Mouse (Mus musculus): Measurements from ENCODE around the gene Parm1.

- TF ChIP-seq CTCF (conservative IDR thresholded peaks at IDR 0.05; ENCODE audit: insufficient read depth, insufficient read length, low read depth, low read length) (no peak), POLR2A (IDR thresholded peaks at IDR 0.05; ENCODE audit: low read depth, low read length) (no peak)
These were observed 135.9 kb downstream of the Parm1 start for GRCm38 (mm10) chr5:91653061-91653915.

Measured in kidney, adult 2 months (tissue).